Mouse (Mus musculus) hindbrain, embryonic 11.5 days (tissue): ENCODE measurements around the gene Hddc3. TPM values are rescaled to one million over a fixed set of nuclear protein-coding genes. Genes with fewer than 3 reads are reported as not detected.

Experiments used
- polyA plus RNA-seq: library from polyadenylated mRNA; unstranded; fragments of >200 nt; fragmentation: Nextera tagmentation; extraction: Ambion mirVana; gene quantifications from 2 replicates; pipeline ENCODE4 v1.2.1, GENCODE M21; 2014

Gene Hddc3
- polyA plus RNA-seq, 1 experiment from 2014 or later, result 18.4 TPM

Other genes with a start within 250 kb of the Hddc3 start
- 331 and 352 TPM in 2 replicates for gene Idh2, start 227.7 kb upstream of the Hddc3 start, polyA plus RNA-seq
- 10.5 and 15.6 TPM in 2 replicates for gene Sema4b, start 156.3 kb upstream of the Hddc3 start, polyA plus RNA-seq
- gene Cib1, start 110.3 kb upstream of the Hddc3 start, polyA plus RNA-seq, result 58.9 and 61.7 TPM in 2 replicates
- gene Gdpgp1, start 110.2 kb upstream of the Hddc3 start, polyA plus RNA-seq, result 5.0 and 5.6 TPM in 2 replicates
- 1.1 and 1.4 TPM in 2 replicates for gene Ttll13, start 96.7 kb upstream of the Hddc3 start, polyA plus RNA-seq
- gene Ngrn, start 81.9 kb upstream of the Hddc3 start, polyA plus RNA-seq, result 49.5 and 51.6 TPM in 2 replicates
- 16.6 and 25.2 TPM in 2 replicates for gene Vps33b, start 73.5 kb upstream of the Hddc3 start, polyA plus RNA-seq
- gene Prc1, start 48.7 kb upstream of the Hddc3 start, polyA plus RNA-seq, result 182 and 190 TPM in 2 replicates
- gene Rccd1, start 18.6 kb upstream of the Hddc3 start, polyA plus RNA-seq, result 10.1 and 11.7 TPM in 2 replicates
- 23.4 and 30.4 TPM in 2 replicates for gene Unc45a, start 2.1 kb upstream of the Hddc3 start, polyA plus RNA-seq
- gene Man2a2, start 28.3 kb downstream of the Hddc3 start, polyA plus RNA-seq, result 7.7 and 9.8 TPM in 2 replicates
- 5.8 and 9.5 TPM in 2 replicates for gene Fes, start 44.8 kb downstream of the Hddc3 start, polyA plus RNA-seq
- gene Furin, start 62.3 kb downstream of the Hddc3 start, polyA plus RNA-seq, result 3.4 and 4.1 TPM in 2 replicates
- 33.7 and 34.0 TPM in 2 replicates for gene Blm, start 192.0 kb downstream of the Hddc3 start, polyA plus RNA-seq